Mouse (Mus musculus) left cerebral cortex, adult 2 months (tissue): Measurements from ENCODE around the gene Onecut1. TPM values are rescaled to one million over a fixed set of nuclear protein-coding genes. Genes with fewer than 3 reads are reported as not detected.

ENCODE experiments used
- DNase-seq, 2 experiments: peaks; one replicate each; pipeline ENCODE4 v3.0.0; 2021 to 2022; ENCODE audit warnings: low spot score in 2 of 2, mixed read lengths in 1 of 2; ENCODE audit errors: extremely low spot score in 1 of 2
- H3K27ac ChIP-seq: fragments of 200-600 bp; 2 replicates; pipeline ENCODE4 v1.8.1; 2022
- H3K4me3 ChIP-seq: fragments of 200-600 bp; 2 replicates; pipeline ENCODE4 v1.8.1; 2022
- CTCF ChIP-seq: fragments of 200-600 bp; IDR thresholded peaks from 2 replicates; pipeline ENCODE4 v1.8.1; 2022; ENCODE audit warnings: antibody characterized with exemption, mild to moderate bottlenecking, moderate library complexity
- intact Hi-C: fragments of 180-260 bp; cut with DNase I; formaldehyde crosslinking; loops from one replicate; pipeline ENCODE4 v1.15.1; 2025
- total RNA-seq, 2 experiments: library from RNA; stranded (reverse); gene quantifications; 2 replicates each; pipeline ENCODE4 v1.2.3; 2021

Onecut1 gene
- total RNA-seq, 2 experiments from 2014 or later, result 0.14 to 0.29 TPM

DNA sequence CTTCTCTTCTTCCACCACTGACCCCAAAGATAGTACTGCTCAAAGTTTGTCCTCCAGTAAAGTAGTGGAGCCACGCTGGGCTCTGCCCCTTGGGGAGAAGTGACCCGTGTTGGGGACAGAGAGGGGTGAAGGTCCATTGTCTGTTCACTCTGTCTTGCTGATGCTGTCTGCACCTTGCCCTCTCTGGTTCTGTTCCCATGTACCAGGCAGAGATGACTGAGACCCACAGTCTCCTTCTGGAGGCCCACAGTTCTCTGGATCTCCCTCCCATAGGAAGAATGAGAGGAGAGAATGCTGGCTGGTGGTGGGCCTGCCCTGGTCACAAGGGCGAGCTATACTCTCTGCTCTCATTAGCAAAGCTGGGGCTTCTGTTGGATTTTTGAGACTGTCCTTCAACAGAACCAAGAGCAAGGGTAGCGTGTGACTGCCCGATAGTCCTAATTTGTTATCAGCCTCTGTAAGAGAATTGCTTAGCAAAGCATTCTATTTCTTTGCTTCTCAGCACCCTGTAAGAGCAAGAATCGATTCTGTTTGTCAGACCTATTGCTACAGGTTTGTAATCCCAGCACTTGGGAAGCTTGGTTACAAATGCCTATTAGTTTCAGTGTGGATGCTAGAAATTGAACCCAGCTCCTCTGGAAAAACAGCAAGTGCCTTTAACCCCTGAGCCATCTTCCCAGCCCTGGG, 61.7 kb downstream of the Onecut1 start:
- no peak for TF ChIP-seq CTCF
- Histone ChIP-seq H3K27ac (no peak overlapping the region), H3K4me3 (no peak overlapping the region)
- intact Hi-C loops, result no loop called here
- DNase-seq, result no peak

DNA sequence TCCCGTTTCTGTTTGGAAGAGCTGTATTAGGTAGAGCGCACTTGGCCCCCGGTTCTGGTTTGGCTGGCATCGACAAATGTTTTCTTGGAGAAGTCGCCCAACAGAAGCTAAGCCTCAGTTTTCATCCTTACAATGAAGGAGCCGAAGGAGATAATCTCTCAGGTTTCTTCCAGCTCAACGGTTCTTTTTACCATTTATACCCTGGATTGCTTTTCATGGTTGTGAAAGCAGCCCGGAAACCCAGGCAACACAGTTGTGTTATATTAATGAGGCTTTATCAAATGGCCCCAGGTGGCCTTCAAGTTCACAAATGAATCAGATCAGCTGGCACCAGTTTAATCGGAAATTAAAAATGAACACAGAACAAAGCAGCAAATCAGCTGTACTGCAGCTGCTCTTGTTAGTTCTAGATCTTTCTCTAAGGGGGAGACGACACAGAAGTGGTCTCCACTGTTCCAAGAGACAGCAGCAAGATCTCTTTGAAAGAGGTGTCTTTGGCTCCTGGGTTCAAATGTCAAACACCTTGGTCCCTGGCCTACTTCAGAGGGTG, 63.6 kb downstream of the Onecut1 start:
- TF ChIP-seq CTCF, result no peak
- intact Hi-C loops, result no loop called here
- no peak for DNase-seq
- no peak overlapping the region for H3K27ac ChIP-seq
- no peak overlapping the region for H3K4me3 ChIP-seq

DNA sequence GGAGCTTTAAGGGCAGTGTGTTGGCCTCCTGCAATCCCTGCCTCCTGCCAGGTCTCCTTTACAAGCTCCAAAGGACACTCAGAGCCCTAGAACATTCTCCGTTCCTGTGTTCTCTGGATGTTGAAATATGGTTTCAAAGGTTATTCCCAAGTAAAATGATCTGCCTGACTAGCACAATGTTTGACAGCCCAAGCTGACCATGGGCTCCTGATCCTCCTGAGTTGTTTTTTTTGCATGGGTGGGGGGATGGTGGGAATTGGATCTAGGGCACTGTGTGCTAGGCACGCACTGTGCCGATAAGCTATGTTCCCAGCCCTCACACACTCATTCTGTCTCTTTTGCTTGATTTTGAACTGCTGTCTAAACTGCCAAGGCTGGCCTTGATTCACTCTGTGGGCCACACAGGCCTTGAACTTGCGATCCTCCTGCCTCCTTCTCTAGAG, 68.3 kb downstream of the Onecut1 start:
- intact Hi-C loops, result no loop called here

DNA sequence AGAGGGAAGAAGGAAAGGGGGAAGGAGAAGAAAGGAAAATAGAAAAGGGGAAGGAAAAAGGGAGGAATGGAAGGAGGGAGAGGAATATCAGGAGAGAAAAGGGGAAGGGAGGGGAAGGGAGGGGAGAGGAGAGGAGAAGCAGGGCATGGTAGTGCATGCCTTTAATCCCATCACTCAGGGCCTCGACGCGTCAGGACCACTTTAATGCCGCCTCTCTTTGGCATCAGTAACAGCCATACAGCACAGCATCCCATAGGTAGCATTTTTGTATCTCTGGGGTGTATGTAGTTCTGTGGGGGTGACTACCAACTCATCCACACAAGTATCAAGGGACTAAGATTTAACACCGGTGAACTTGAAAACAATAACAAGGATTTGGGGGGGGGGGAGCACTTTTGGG, 68.9 kb downstream of the Onecut1 start:
- intact Hi-C loops, result no loop called here
- H3K27ac ChIP-seq, result no peak overlapping the region
- DNase-seq, result no peak

More for the DNA sequence above, 68.3 kb downstream of the Onecut1 start:
- no peak for DNase-seq
- no peak for TF ChIP-seq CTCF
- Histone ChIP-seq H3K4me3 (no peak overlapping the region), H3K27ac (no peak overlapping the region)

DNA sequence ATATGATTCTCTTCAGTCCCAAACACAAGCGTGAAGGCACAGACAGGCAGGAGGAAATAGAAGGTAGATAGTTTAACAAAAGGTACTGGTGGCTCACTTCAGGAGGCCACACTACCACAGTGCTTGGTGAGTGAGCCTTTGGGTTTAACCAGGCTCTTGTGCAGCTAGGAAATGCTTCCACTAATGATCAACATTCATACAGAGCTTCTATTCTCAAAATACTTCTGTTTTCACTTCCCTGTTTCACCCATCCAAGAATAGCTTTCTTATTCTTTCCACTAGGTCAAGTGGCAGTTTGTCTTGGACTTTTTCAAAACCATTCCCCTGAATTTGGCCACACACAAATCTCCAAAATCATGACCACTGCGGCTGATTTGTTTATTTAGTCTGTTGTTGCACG, 73.6 kb downstream of the Onecut1 start:
- DNase-seq, result no peak
- intact Hi-C loops, result no loop called here
- no peak for TF ChIP-seq CTCF
- H3K4me3 ChIP-seq, result no peak overlapping the region
- no peak overlapping the region for H3K27ac ChIP-seq

More for the DNA sequence above, 68.9 kb downstream of the Onecut1 start:
- no peak for TF ChIP-seq CTCF
- no peak overlapping the region for H3K4me3 ChIP-seq

DNA sequence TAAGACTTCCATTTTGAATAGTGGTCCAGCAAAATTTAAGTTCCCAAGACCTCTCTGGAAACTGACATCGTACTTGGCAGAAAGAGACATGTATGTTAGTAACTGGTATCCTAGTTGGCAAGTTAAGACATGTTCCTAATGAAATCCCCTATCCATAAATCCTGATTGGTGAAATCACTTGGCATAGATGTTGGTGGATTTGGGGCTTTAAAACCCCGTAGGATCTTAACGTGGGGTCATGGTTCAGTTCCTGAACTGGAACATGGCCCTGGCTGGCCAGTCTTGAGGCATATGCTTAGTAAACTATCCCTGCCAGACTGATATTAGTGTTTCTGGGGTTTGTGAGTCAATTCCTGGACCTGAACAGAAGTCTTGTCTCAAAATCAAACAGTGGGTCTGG, 76.0 kb downstream of the Onecut1 start:
- no peak for TF ChIP-seq CTCF
- no peak for DNase-seq
- Histone ChIP-seq H3K4me3 (no peak overlapping the region), H3K27ac (no peak overlapping the region)
- intact Hi-C loops, result no loop called here

DNA sequence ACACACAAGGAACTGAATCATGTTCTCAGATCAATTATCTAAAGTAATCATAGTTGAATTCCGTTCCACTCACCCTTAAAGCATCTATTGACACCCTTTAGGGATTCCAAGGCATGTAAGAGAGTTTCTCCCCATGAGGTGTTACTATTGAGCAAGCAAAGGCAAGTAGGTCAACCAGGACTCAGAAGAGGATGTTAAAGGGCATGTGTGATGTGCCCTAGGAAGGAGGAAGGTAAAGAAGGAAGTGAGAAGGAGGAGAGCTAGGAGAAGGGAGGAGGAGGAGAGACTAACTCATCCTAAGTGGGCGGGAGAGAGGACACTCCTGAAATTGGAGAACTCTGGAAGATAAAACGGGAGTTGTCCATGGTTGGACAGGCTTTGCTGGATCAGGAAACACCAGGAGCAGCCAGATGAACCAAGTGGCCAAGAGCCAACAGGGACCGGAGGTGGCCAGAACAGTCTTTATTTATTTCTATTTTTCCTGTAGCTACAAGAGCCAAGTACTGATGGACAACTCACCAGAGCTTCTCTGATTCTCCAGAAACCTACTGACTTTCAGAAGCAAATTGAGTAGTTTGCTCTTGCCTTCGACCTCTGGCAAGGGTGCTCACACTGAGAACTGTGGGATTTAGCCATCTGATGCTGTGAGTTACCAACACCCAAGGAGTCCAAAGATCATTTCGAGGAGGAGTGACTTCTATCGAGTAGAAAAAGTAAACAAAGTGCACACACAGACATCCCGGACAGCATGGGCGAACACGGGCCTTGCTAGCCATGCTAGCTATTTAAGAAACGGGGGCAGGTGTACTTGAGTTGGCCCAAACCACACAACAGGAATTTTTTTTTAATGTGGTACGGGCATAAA, 77.2 kb downstream of the Onecut1 start:
- Histone ChIP-seq H3K27ac (no peak overlapping the region), H3K4me3 (no peak overlapping the region)
- no peak for TF ChIP-seq CTCF
- intact Hi-C loops, result no loop called here
- DNase-seq, result no peak

Other genes starting within 250 kb of the Onecut1 start
- gene Fam214a, start 91.0 kb downstream of the Onecut1 start, total RNA-seq, result 10 to 100 TPM; 35.3 to 37.5 TPM
- 100 to 1,000 TPM; 449 to 473 TPM for gene Arpp19, start 175.7 kb downstream of the Onecut1 start, total RNA-seq
- gene Myo5a, start 209.1 kb downstream of the Onecut1 start, total RNA-seq, result 100 to 1,000 TPM; 307 to 308 TPM